Comparison of ENCODE assay signal across 25 mouse cellular contexts in the genomic region with DNA sequence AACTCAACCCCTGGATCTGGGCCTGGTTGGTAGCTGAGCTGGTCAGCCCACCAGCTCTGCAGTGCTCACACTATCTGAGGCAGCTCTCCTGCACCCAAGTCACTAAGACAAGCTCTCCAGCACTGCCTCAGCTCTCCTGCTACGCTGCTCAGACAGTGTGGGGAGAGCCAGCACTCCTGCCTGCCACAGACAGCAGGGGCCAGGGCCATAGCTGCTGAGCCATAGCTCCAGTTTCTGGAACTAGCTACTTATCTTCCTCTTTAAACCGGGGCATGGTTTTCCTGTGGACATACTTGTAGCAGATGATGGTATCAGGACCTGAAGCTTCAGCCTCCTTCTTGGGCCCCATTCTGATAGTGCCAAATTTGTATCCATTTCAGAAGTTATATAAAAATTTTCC.
DNase-seq lines count a peak whose midpoint lies in the region; ATAC-seq and TF ChIP-seq lines count a peak whose summit lies in the region.
"Had no signal": no experiment of that assay in that cellular context is flagged by ENCODE, and none has a peak within 500 bp of the region (broad histone marks: within the 10 kb centered on the region; RNA-seq: fewer than 3 reads in every experiment).

No protein-coding gene starts in this region.

- no peak for DNase-seq in MEL (ENCODE audit: low read depth, low spot score)
- no peak for DNase-seq in stomach, postnatal 0 days (ENCODE audit: low spot score)
- no peak for DNase-seq in lung, postnatal 0 days (ENCODE audit: low spot score)
- DNase-seq in forebrain, postnatal 0 days: no peak
- DNase-seq: adrenal gland, adult 8-10 months; adrenal gland, postnatal 36 days; cerebellum, adult 18-20 months; cerebellum, adult 9-10 months; cerebellum, postnatal 14 days; gastrocnemius, adult 2 months; gastrocnemius, postnatal 14 days; heart, adult 18-20 months; heart, postnatal 10 days; heart, postnatal 36 days had no signal

- H3K4me2 ChIP-seq in stomach, postnatal 0 days (replicated peaks; ENCODE audit: low read depth): no peak overlapping the region
- H3K4me2 ChIP-seq in lung, postnatal 0 days (replicated peaks; ENCODE audit: low read depth, low read length): no peak overlapping the region
- no peak overlapping the region for H3K4me2 ChIP-seq in forebrain, postnatal 0 days (ENCODE audit: low read depth)
- H3K4me2 ChIP-seq: forebrain, embryonic 13.5 days; heart, embryonic 12.5 days; heart, embryonic 15.5 days had no signal

- TF ChIP-seq CTCF in MEL (IDR thresholded peaks at IDR 0.05 in 2 of 3, conservative IDR thresholded peaks at IDR 0.05 in 1 of 3; ENCODE audit: control insufficient read depth in 1 of 3, insufficient read depth in 1 of 3, low read depth in 2 of 3, low read length in 3 of 3, poor library complexity in 1 of 3, severe bottlenecking in 1 of 3): no peak
- no peak for TF ChIP-seq CTCF in stomach, postnatal 0 days (IDR thresholded peaks at IDR 0.05; ENCODE audit: low read depth)
- no peak for TF ChIP-seq CTCF in lung, postnatal 0 days (IDR thresholded peaks at IDR 0.05)
- no peak for TF ChIP-seq CTCF in forebrain, postnatal 0 days (IDR thresholded peaks at IDR 0.05; ENCODE audit: low read depth)

- ATAC-seq in megakaryocyte, adult 5-6 weeks (ENCODE audit: poor library complexity, severe bottlenecking): no peak
- peak; percentile 75 to 82 for ATAC-seq in hematopoietic stem cell, adult 5-6 weeks (replicated peaks in 1 of 2; ENCODE audit: insufficient read depth in 1 of 2, low FRiP score in 2 of 2, low TSS enrichment in 1 of 2, low read depth in 1 of 2, poor library complexity in 2 of 2, severe bottlenecking in 2 of 2)
- 0 out of 2 replicates have a peak, but pooled peaks have one; percentile 39 for ATAC-seq in stomach, postnatal 0 days (ENCODE audit: low FRiP score, low TSS enrichment)
- no peak for ATAC-seq in lung, postnatal 0 days
- no peak for ATAC-seq in forebrain, postnatal 0 days
- ATAC-seq: activated CD4-positive, CD25-positive, alpha-beta regulatory T cell, adult 4 months; CD4-positive, CD25-positive, alpha-beta regulatory T cell, adult 4 months; forebrain, embryonic 13.5 days; forebrain, embryonic 16.5 days; intestine, embryonic 16.5 days had no signal

- no peaks in the 10 kb centered on the region for H3K36me3 ChIP-seq in megakaryocyte, embryonic 14.5 days (replicated peaks; ENCODE audit: low read length)
- H3K36me3 ChIP-seq in MEL (ENCODE audit: control insufficient read depth in 1 of 2, insufficient read depth in 2 of 2, low read length in 2 of 2): no peaks in the 10 kb centered on the region
- H3K36me3 ChIP-seq in stomach, postnatal 0 days (ENCODE audit: control insufficient read depth, insufficient read depth, low read length): no peaks in the 10 kb centered on the region
- H3K36me3 ChIP-seq in lung, postnatal 0 days (ENCODE audit: insufficient read depth, low read length): no peaks in the 10 kb centered on the region
- no peaks in the 10 kb centered on the region for H3K36me3 ChIP-seq in forebrain, postnatal 0 days (ENCODE audit: insufficient read depth)
- H3K36me3 ChIP-seq: forebrain, embryonic 10.5 days; heart, embryonic 12.5 days; heart, embryonic 15.5 days had no signal

- no peak for TF ChIP-seq RAD21 in MEL (IDR thresholded peaks at IDR 0.05; ENCODE audit: low read depth, low read length)

- 86% methylated on average over 2 of the region's 2 CpGs for WGBS in stomach, postnatal 0 days
- WGBS in lung, postnatal 0 days: 65% methylated on average over 2 of the region's 2 CpGs
- 80% methylated on average over 2 of the region's 2 CpGs for WGBS in forebrain, postnatal 0 days

- no peaks in the 10 kb centered on the region for H3K27me3 ChIP-seq in megakaryocyte, embryonic 14.5 days (replicated peaks)
- H3K27me3 ChIP-seq in MEL (ENCODE audit: control insufficient read depth in 1 of 2, insufficient read depth in 2 of 2, low read length in 2 of 2): peaks cover 0 to 2% of the 10 kb centered on the region in 2 experiments; a peak in 2 of 4 replicates
- H3K27me3 ChIP-seq in stomach, postnatal 0 days (ENCODE audit: control insufficient read depth, insufficient read depth, low read length): no peaks in the 10 kb centered on the region
- no peaks in the 10 kb centered on the region for H3K27me3 ChIP-seq in lung, postnatal 0 days (replicated peaks; ENCODE audit: insufficient read depth, low read length)
- no peaks in the 10 kb centered on the region for H3K27me3 ChIP-seq in forebrain, postnatal 0 days (ENCODE audit: insufficient read depth, low read length)
- H3K27me3 ChIP-seq: forebrain, embryonic 13.5 days; heart, embryonic 12.5 days; heart, embryonic 15.5 days had no signal

- no peak overlapping the region for H3K9ac ChIP-seq in MEL (ENCODE audit: control insufficient read depth, low read depth, low read length, poor library complexity, severe bottlenecking)
- no peak overlapping the region for H3K9ac ChIP-seq in stomach, postnatal 0 days (ENCODE audit: low read length)
- no peak overlapping the region for H3K9ac ChIP-seq in lung, postnatal 0 days (replicated peaks; ENCODE audit: low read depth)
- H3K9ac ChIP-seq in forebrain, postnatal 0 days: no peak overlapping the region
- H3K9ac ChIP-seq: forebrain, embryonic 13.5 days; heart, embryonic 12.5 days; heart, embryonic 15.5 days had no signal

- no peak overlapping the region for H3K27ac ChIP-seq in MEL (ENCODE audit: control insufficient read depth, low read depth, low read length)
- H3K27ac ChIP-seq in stomach, postnatal 0 days (replicated peaks): no peak overlapping the region
- H3K27ac ChIP-seq in lung, postnatal 0 days (ENCODE audit: low read length): no peak overlapping the region
- no peak overlapping the region for H3K27ac ChIP-seq in forebrain, postnatal 0 days (ENCODE audit: low read depth, low read length)
- H3K27ac ChIP-seq: forebrain, embryonic 10.5 days; forebrain, embryonic 13.5 days; gastrocnemius, adult 2 months; heart, embryonic 15.5 days had no signal

- no peak for TF ChIP-seq EP300 in MEL (IDR thresholded peaks at IDR 0.05; ENCODE audit: low read depth in 1 of 2, low read length in 2 of 2)
- TF ChIP-seq EP300 in stomach, postnatal 0 days (optimal IDR thresholded peaks at IDR 0.05): no peak
- TF ChIP-seq EP300 in lung, postnatal 0 days (IDR thresholded peaks at IDR 0.05): no peak

- no peaks in the 10 kb centered on the region for H3K79me2 ChIP-seq in MEL (ENCODE audit: control insufficient read depth, insufficient read depth, low read length, poor library complexity)

- H3K4me3 ChIP-seq in megakaryocyte, embryonic 14.5 days (replicated peaks): peak overlapping the region; percentile 69
- H3K4me3 ChIP-seq in MEL (ENCODE audit: control insufficient read depth in 1 of 2, insufficient read depth in 1 of 2, low read depth in 2 of 2, low read length in 2 of 2): no peak overlapping the region
- no peak overlapping the region for H3K4me3 ChIP-seq in stomach, postnatal 0 days (ENCODE audit: low read depth, low read length)
- no peak overlapping the region for H3K4me3 ChIP-seq in lung, postnatal 0 days (ENCODE audit: low read depth, low read length)
- H3K4me3 ChIP-seq in forebrain, postnatal 0 days (ENCODE audit: low read depth, low read length): no peak overlapping the region
- H3K4me3 ChIP-seq: forebrain, embryonic 10.5 days; forebrain, embryonic 13.5 days; gastrocnemius, adult 2 months; heart, embryonic 12.5 days; heart, embryonic 15.5 days had no signal

- TF ChIP-seq POLR2A in MEL (IDR thresholded peaks at IDR 0.05; ENCODE audit: control insufficient read depth in 1 of 2, insufficient read depth in 1 of 2, low read depth in 1 of 2, low read length in 2 of 2, poor library complexity in 1 of 2): no peak

- peaks cover 9% of the 10 kb centered on the region for H3K9me3 ChIP-seq in megakaryocyte, embryonic 14.5 days
- H3K9me3 ChIP-seq in MEL (replicated peaks; ENCODE audit: insufficient read depth, low read length): no peaks in the 10 kb centered on the region
- H3K9me3 ChIP-seq in stomach, postnatal 0 days (ENCODE audit: control insufficient read depth, low read length): no peaks in the 10 kb centered on the region
- no peaks in the 10 kb centered on the region for H3K9me3 ChIP-seq in lung, postnatal 0 days (ENCODE audit: low read length)
- H3K9me3 ChIP-seq in forebrain, postnatal 0 days (ENCODE audit: low read length): no peaks in the 10 kb centered on the region
- H3K9me3 ChIP-seq: forebrain, embryonic 13.5 days; heart, embryonic 15.5 days had no signal

- peaks cover 29% of the 10 kb centered on the region for H3K4me1 ChIP-seq in megakaryocyte, embryonic 14.5 days
- no peaks in the 10 kb centered on the region for H3K4me1 ChIP-seq in MEL (ENCODE audit: control insufficient read depth in 1 of 2, insufficient read depth in 2 of 2, low read length in 2 of 2)
- H3K4me1 ChIP-seq in stomach, postnatal 0 days (replicated peaks; ENCODE audit: control insufficient read depth, insufficient read depth): no peaks in the 10 kb centered on the region
- no peaks in the 10 kb centered on the region for H3K4me1 ChIP-seq in lung, postnatal 0 days (ENCODE audit: insufficient read depth, low read depth, low read length)
- H3K4me1 ChIP-seq in forebrain, postnatal 0 days (ENCODE audit: insufficient read depth): no peaks in the 10 kb centered on the region
- H3K4me1 ChIP-seq: forebrain, embryonic 10.5 days; forebrain, embryonic 13.5 days; heart, embryonic 12.5 days had no signal

TF ChIP-seq in MEL, 35 proteins besides CTCF, POLR2A, EP300 and RAD21:
- TF ChIP-seq ZNF384 (IDR thresholded peaks at IDR 0.05; ENCODE audit: low read depth, low read length) (no peak), TBP (IDR thresholded peaks at IDR 0.05; ENCODE audit: low read depth, low read length) (0 out of 2 replicates have a peak, but pooled peaks have one; percentile 32)

Comparison
In these comparisons a context has a peak if more than half of its experiments do, and no peak if none do; other contexts are left out.
1. ATAC-seq: peak in hematopoietic stem cell, adult 5-6 weeks (2 of 2) and stomach, postnatal 0 days (single experiment); none in megakaryocyte, adult 5-6 weeks (single experiment), lung, postnatal 0 days (single experiment) and forebrain, postnatal 0 days (single experiment).